Mouse (Mus musculus) G1E (cell line): ENCODE measurements around the gene Nus1. TPM values are rescaled to one million over a fixed set of nuclear protein-coding genes. Genes with fewer than 3 reads are reported as not detected.

ENCODE experiments used
- ATAC-seq: 2 replicates; pipeline ENCODE4 v1.8.0; 2016; ENCODE audit warnings: mild to moderate bottlenecking; ENCODE audit not compliant: insufficient number of reproducible peaks, poor library complexity, low FRiP score, severe bottlenecking; ENCODE audit errors: extremely low read depth
- DNase-seq: peaks from one replicate; pipeline ENCODE4 v3.0.0; 2012; ENCODE audit warnings: low spot score
- H3K27me3 ChIP-seq: 2 replicates; pipeline ENCODE4 v1.6.1; 2012; ENCODE audit warnings: mild to moderate bottlenecking, low read length, inconsistent platforms; ENCODE audit not compliant: insufficient read depth
- H3K36me3 ChIP-seq: replicated peaks from 2 replicates; pipeline ENCODE3; 2012; ENCODE audit warnings: mild to moderate bottlenecking, inconsistent platforms
- H3K4me1 ChIP-seq: 2 replicates; pipeline ENCODE4 v1.6.1; 2012; ENCODE audit warnings: low read depth, low read length, inconsistent platforms, mixed read lengths; ENCODE audit not compliant: insufficient read depth
- H3K4me3 ChIP-seq: 2 replicates; pipeline ENCODE4 v1.5.1; 2012; ENCODE audit warnings: low read depth, mild to moderate bottlenecking, inconsistent platforms, low read length, moderate library complexity, mixed read lengths
- H3K9me3 ChIP-seq: replicated peaks from 2 replicates; pipeline ENCODE4 v1.6.1; 2012; ENCODE audit warnings: inconsistent platforms
- CTCF ChIP-seq: IDR thresholded peaks from 2 replicates; pipeline ENCODE4 v1.5.1; 2012; ENCODE audit warnings: low read depth, low read length, inconsistent platforms, mixed read lengths
- GATA1 ChIP-seq: IDR thresholded peaks from 2 replicates; pipeline ENCODE4 v1.6.1; 2012; ENCODE audit warnings: borderline replicate concordance, low read length, inconsistent platforms, mixed read lengths
- GATA2 ChIP-seq: IDR thresholded peaks from 2 replicates; pipeline ENCODE4 v1.6.1; 2012; ENCODE audit warnings: low read depth, low read length, inconsistent platforms, borderline replicate concordance
- POLR2AphosphoS5 ChIP-seq: IDR thresholded peaks from 2 replicates; pipeline ENCODE4 v1.6.1; 2012; ENCODE audit warnings: low read depth, low read length, inconsistent platforms; ENCODE audit not compliant: insufficient replicate concordance
- TAL1 ChIP-seq: conservative IDR thresholded peaks from 2 replicates; pipeline ENCODE4 v1.6.1; 2012; ENCODE audit warnings: low read depth, low read length, inconsistent platforms, mixed read lengths
- polyA plus RNA-seq: library from polyadenylated mRNA; stranded (reverse); fragments of >175 nt; gene quantifications from 2 replicates; pipeline ENCODE4 v1.2.3, GENCODE M21; 2012
- total RNA-seq, 2 experiments: library from RNA; stranded (forward) in 1 of 2; stranded (reverse) in 1 of 2; fragments of 200-1000 nt in 1 of 2; fragments of >200 nt in 1 of 2; fragmentation: Nextera tagmentation in 1 of 2; gene quantifications; 2 replicates each; pipeline ENCODE4 v1.2.3; 2014 to 2017

Nus1 gene
- 8.3 and 12.0 TPM in 2 replicates for total RNA-seq (2014; fragmentation: Nextera tagmentation)
- 10.2 and 12.7 TPM in 2 replicates for total RNA-seq (2017)
- 7.6 and 9.0 TPM in 2 replicates for polyA plus RNA-seq

DNA sequence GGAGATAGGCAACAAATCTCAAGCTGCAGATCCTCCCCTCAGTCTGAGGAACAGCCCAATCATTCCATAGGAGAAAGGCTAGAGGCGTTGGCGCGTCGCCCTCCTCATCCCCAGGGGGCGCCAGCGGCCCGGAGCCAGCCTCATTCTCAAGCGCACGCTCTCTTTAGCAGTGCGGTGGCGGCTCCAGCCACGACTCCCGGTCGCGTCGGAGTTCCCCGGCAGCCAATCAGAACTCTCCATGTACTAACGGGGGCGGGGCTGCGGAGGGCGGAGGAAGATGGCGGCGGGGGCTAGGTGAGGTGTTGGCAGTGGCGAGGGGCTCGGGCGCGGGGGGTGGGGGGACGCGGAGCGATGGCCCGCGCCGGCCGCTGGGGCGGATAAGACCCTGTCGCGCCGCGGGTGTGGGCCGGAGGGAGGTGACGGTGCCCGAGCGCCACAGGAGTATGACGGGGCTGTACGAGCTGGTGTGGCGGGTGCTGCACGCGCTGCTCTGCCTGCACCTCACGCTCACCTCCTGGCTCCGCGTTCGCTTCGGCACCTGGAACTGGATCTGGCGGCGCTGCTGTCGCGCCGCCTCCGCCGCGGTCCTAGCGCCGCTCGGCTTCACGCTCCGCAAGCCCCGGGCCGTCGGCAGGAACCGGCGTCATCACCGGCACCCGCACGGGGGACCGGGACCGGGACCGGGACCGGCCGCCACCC, at the start of gene Nus1:
TSS of gene Nus1 (plus strand) at position 249 of the 699 bp plus-strand sequence.
- TF ChIP-seq GATA2 (no peak), CTCF (0 out of 2 replicates have a peak, but pooled peaks have one; percentile 9)
- peaks cover 16% of the 10 kb centered on the region for H3K4me1 ChIP-seq

GRCm38 (mm10) chr10:52368376-52368775, 49.0 kb upstream of the Nus1 start:
- Histone ChIP-seq H3K4me3 (no peak overlapping the region), H3K4me1 (no peaks in the 10 kb centered on the region), H3K9me3 (no peaks in the 10 kb centered on the region), H3K36me3 (peaks cover 4% of the 10 kb centered on the region), H3K27me3 (no peaks in the 10 kb centered on the region)
- no peak for DNase-seq
- ATAC-seq = no peak
- TF ChIP-seq POLR2AphosphoS5 = no peak

More for the DNA sequence above, at the start of gene Nus1:
- peak within 1 kb of the TSS; percentile 93 for H3K4me3 ChIP-seq
- peaks cover 11% of the 10 kb centered on the region for H3K36me3 ChIP-seq
- 0 out of 2 replicates have a peak, but pooled peaks cover 2% of the 10 kb centered on the region for H3K27me3 ChIP-seq
- peak; percentile 74 for DNase-seq
- H3K9me3 ChIP-seq = no peaks in the 10 kb centered on the region
- peak; percentile 95 for ATAC-seq

DNA sequence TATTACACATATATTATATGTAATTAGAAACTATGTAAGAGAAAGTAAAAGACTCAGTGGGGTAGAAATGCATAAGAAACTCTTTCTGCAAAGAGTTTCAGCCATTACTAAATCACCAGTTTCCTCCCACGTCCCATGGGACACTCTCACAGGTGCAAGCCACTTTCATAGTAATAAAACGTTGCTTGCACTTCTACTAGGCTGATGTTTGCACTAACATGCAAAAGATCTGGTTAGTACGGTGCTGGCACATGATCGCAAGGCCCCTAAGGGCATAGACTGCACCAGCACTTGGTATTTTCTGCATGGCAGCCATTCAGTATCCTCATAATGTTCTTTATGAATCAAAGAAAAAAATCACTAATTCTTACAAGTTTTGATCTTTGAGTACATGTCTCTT, 43.5 kb upstream of the Nus1 start:
- no peak for TF ChIP-seq TAL1
- no peak for TF ChIP-seq GATA1
- no peak for TF ChIP-seq CTCF
- TF ChIP-seq GATA2 = no peak
- TF ChIP-seq POLR2AphosphoS5 = no peak
- no peak for DNase-seq
- ATAC-seq = no peak
- H3K36me3 ChIP-seq = peaks cover 2% of the 10 kb centered on the region
- no peak overlapping the region for H3K4me3 ChIP-seq
- no peaks in the 10 kb centered on the region for H3K27me3 ChIP-seq
- H3K4me1 ChIP-seq = no peaks in the 10 kb centered on the region
- H3K9me3 ChIP-seq = no peaks in the 10 kb centered on the region

GRCm38 (mm10) chr10:52374651-52375050, 42.7 kb upstream of the Nus1 start:
- DNase-seq (no peak), ATAC-seq (no peak)
- no peaks in the 10 kb centered on the region for H3K4me1 ChIP-seq
- no peak overlapping the region for H3K4me3 ChIP-seq
- H3K27me3 ChIP-seq = no peaks in the 10 kb centered on the region
- H3K9me3 ChIP-seq = no peaks in the 10 kb centered on the region
- peaks cover 2% of the 10 kb centered on the region for H3K36me3 ChIP-seq
- no peak for TF ChIP-seq GATA2
- TF ChIP-seq TAL1 = no peak
- TF ChIP-seq GATA1 = no peak

GRCm38 (mm10) chr10:52376422-52376821, 40.9 kb upstream of the Nus1 start:
- Histone ChIP-seq H3K36me3 (peaks cover 2% of the 10 kb centered on the region), H3K4me1 (no peaks in the 10 kb centered on the region), H3K27me3 (no peaks in the 10 kb centered on the region), H3K9me3 (no peaks in the 10 kb centered on the region), H3K4me3 (no peak overlapping the region)
- TF ChIP-seq TAL1 (no peak), CTCF (no peak), POLR2AphosphoS5 (no peak), GATA2 (no peak), GATA1 (no peak)
- DNase-seq (no peak), ATAC-seq (no peak)

DNA sequence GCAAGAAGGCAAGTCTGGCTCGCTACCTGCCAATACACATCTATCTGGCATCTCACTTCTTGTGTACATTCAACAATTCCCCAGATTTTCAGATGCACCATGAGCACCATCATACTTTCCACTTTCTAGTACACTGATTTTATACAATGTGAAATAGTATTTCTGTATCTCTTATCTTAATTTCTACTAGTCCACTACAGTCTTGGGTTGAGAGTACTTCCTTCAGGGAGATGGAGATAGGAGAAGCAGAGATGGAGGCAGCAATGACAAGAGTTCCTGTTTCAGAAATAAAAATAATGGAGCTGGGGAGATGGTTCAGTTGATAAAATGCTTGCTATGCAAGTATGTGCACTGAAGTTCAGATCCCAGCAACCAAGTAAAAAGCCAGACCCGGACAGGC, 39.5 kb upstream of the Nus1 start:
- Histone ChIP-seq H3K9me3 (no peaks in the 10 kb centered on the region), H3K4me1 (0 out of 2 replicates have a peak, but pooled peaks cover under 1% of the 10 kb centered on the region), H3K27me3 (no peaks in the 10 kb centered on the region), H3K4me3 (no peak overlapping the region), H3K36me3 (peaks cover 2% of the 10 kb centered on the region)
- DNase-seq (no peak), ATAC-seq (no peak)
- TF ChIP-seq CTCF (no peak), TAL1 (no peak), GATA2 (no peak), POLR2AphosphoS5 (no peak)

DNA sequence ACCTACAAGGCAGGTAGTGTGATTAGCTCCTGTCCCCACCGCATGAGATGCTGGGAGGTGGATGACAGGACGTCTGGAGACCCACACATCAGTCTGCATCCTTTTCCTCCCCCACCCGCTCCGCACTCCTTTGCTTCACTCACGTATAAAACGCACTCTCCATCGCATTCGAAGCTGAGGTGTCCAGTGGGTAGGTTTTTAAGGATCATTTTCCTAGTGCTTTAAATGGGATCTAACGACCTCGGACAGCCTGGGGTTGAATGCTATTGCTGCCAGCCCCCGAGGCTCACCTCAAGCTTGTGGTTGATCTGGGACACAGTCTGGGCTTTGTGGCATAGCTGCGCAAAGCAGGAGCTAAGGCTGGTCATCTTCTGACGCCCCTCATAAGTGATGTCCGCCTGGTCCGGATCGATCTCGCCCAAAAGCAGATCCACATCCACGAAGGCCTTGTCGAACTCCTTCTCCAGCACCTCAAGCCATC, 36.0 kb upstream of the Nus1 start:
- no peaks in the 10 kb centered on the region for H3K36me3 ChIP-seq
- no peak for DNase-seq
- H3K9me3 ChIP-seq = no peaks in the 10 kb centered on the region
- H3K4me1 ChIP-seq = peaks cover 7% of the 10 kb centered on the region; the same call in 1 of the 2 replicates
- ATAC-seq = no peak
- no peaks in the 10 kb centered on the region for H3K27me3 ChIP-seq
- no peak for TF ChIP-seq TAL1
- no peak for TF ChIP-seq CTCF
- no peak for TF ChIP-seq POLR2AphosphoS5
- H3K4me3 ChIP-seq = peak overlapping the region; percentile 77
